Mouse (Mus musculus) yolk sac, embryonic 10.5 days (tissue): ENCODE data around the gene Ush1g.

Source experiments
- DNase-seq: peaks from one replicate; pipeline ENCODE4 v3.0.0-alpha.2; 2017; ENCODE audit warnings: low spot score

Gene Ush1g

GRCm38 (mm10) chr11:115321906-115322693, at the start of gene Ush1g:
Gene Ush1g, minus strand, starts transcription at chr11:115322041.
- DNase-seq: peak; percentile 52

GRCm38 (mm10) chr11:115371354-115371753, 49.5 kb upstream of the Ush1g start:
- no peak for DNase-seq

- no peak for DNase-seq
These were observed 48.5 kb upstream of the Ush1g start for GRCm38 (mm10) chr11:115370368-115370767.

- peak; percentile 68 for DNase-seq
These were observed 45.6 kb upstream of the Ush1g start, which contains the start of gene Hid1 for GRCm38 (mm10) chr11:115367395-115367944. Gene Hid1, minus strand, starts transcription at chr11:115367756.

GRCm38 (mm10) chr11:115366706-115367394, 45.0 kb upstream of the Ush1g start:
- DNase-seq: no peak

GRCm38 (mm10) chr11:115366039-115366705, 44.3 kb upstream of the Ush1g start:
- DNase-seq: no peak

- DNase-seq: no peak
These were observed 42.3 kb upstream of the Ush1g start for GRCm38 (mm10) chr11:115364136-115364535.

GRCm38 (mm10) chr11:115359726-115360125, 37.9 kb upstream of the Ush1g start:
- DNase-seq: no peak

- DNase-seq: no peak
These were observed 37.5 kb upstream of the Ush1g start for GRCm38 (mm10) chr11:115359293-115359692.

- peak; percentile 41 for DNase-seq
These were observed 36.6 kb upstream of the Ush1g start for GRCm38 (mm10) chr11:115358468-115358867.

GRCm38 (mm10) chr11:115354183-115354582, 32.3 kb upstream of the Ush1g start:
- peak; percentile 57 for DNase-seq

- no peak for DNase-seq
These were observed 31.5 kb upstream of the Ush1g start for GRCm38 (mm10) chr11:115353375-115353774.

- no peak for DNase-seq
These were observed 28.1 kb upstream of the Ush1g start for GRCm38 (mm10) chr11:115349976-115350375.

GRCm38 (mm10) chr11:115348681-115349248, 26.9 kb upstream of the Ush1g start:
- no peak for DNase-seq

GRCm38 (mm10) chr11:115345515-115345914, 23.7 kb upstream of the Ush1g start:
- DNase-seq: no peak

GRCm38 (mm10) chr11:115344967-115345366, 23.1 kb upstream of the Ush1g start:
- no peak for DNase-seq

- no peak for DNase-seq
These were observed 20.0 kb upstream of the Ush1g start for GRCm38 (mm10) chr11:115341866-115342265.

- DNase-seq: no peak
These were observed 19.4 kb upstream of the Ush1g start for GRCm38 (mm10) chr11:115341246-115341645.

GRCm38 (mm10) chr11:115337826-115338225, 16.0 kb upstream of the Ush1g start:
- no peak for DNase-seq

- DNase-seq: no peak
These were observed 15.5 kb upstream of the Ush1g start for GRCm38 (mm10) chr11:115337350-115337749.

GRCm38 (mm10) chr11:115336115-115336514, 14.3 kb upstream of the Ush1g start:
- DNase-seq: no peak

- no peak for DNase-seq
These were observed 13.4 kb upstream of the Ush1g start for GRCm38 (mm10) chr11:115335223-115335622.
